Mouse (Mus musculus) neural tube, embryonic 11.5 days (tissue): ENCODE measurements at regions not wholly inside any gene's neighbourhood (a gene's known extent, or its start where the extent isn't known, plus 50 kb on each side); places are given as distances from the start of the nearest gene placed in this dataset.
"Not testable (repeated sequence)": the region's sequence is repeated elsewhere in the genome, so short reads cannot be mapped to it uniquely, and the experiment has no call there.

Experiments
- ATAC-seq: fragments of 200-750 bp; cut with Nextera tagmentation; 2 replicates; pipeline ENCODE4 v1.8.0; 2017; ENCODE audit warnings: moderate number of reproducible peaks, mild to moderate bottlenecking, moderate TSS enrichment, moderate library complexity; ENCODE audit not compliant: insufficient read depth, low FRiP score, low TSS enrichment
- DNase-seq: peaks from one replicate; pipeline ENCODE4 v3.0.0-alpha.2; 2015; ENCODE audit warnings: low spot score
- H3K27ac ChIP-seq: fragments of 300-500 bp; sonication (generic); 2 replicates; pipeline ENCODE4 v1.5.1; 2014; ENCODE audit warnings: low read depth, mild to moderate bottlenecking, low read length
- H3K27me3 ChIP-seq: fragments of 300-500 bp; sonication (generic); 2 replicates; pipeline ENCODE4 v1.6.1; 2014; ENCODE audit warnings: mild to moderate bottlenecking, low read length, mixed read lengths; ENCODE audit not compliant: control insufficient read depth, insufficient read depth
- H3K36me3 ChIP-seq: fragments of 300-500 bp; sonication (generic); 2 replicates; pipeline ENCODE4 v1.6.1; 2014; ENCODE audit warnings: mild to moderate bottlenecking, low read length, moderate library complexity, mixed read lengths; ENCODE audit not compliant: control insufficient read depth, insufficient read depth
- H3K4me1 ChIP-seq: fragments of 300-500 bp; sonication (generic); 2 replicates; pipeline ENCODE4 v1.6.1; 2014; ENCODE audit warnings: low read length, mixed read lengths; ENCODE audit not compliant: control insufficient read depth, insufficient read depth
- H3K4me2 ChIP-seq: fragments of 300-500 bp; sonication (generic); 2 replicates; pipeline ENCODE4 v1.6.1; 2014; ENCODE audit warnings: low read depth, mild to moderate bottlenecking, moderate library complexity
- H3K4me3 ChIP-seq: fragments of 300-500 bp; sonication (generic); 2 replicates; pipeline ENCODE4 v1.5.1; 2014; ENCODE audit warnings: low read depth, low read length
- H3K9ac ChIP-seq: fragments of 300-500 bp; sonication (generic); 2 replicates; pipeline ENCODE4 v1.6.1; 2014; ENCODE audit warnings: mild to moderate bottlenecking, low read length
- H3K9me3 ChIP-seq: fragments of 300-500 bp; sonication (generic); 2 replicates; pipeline ENCODE4 v1.6.1; 2016; ENCODE audit warnings: low read length; ENCODE audit not compliant: control insufficient read depth
- WGBS: fragments of 180-500 bp; shearing (Covaris S2); extraction: QIAGEN DNeasy Blood & Tissue Kit; methylation state at CpG from one replicate; pipeline ENCODE4 v1.1.7; 2014; 5-methylcytosine and 5-hydroxymethylcytosine counted together

DNA sequence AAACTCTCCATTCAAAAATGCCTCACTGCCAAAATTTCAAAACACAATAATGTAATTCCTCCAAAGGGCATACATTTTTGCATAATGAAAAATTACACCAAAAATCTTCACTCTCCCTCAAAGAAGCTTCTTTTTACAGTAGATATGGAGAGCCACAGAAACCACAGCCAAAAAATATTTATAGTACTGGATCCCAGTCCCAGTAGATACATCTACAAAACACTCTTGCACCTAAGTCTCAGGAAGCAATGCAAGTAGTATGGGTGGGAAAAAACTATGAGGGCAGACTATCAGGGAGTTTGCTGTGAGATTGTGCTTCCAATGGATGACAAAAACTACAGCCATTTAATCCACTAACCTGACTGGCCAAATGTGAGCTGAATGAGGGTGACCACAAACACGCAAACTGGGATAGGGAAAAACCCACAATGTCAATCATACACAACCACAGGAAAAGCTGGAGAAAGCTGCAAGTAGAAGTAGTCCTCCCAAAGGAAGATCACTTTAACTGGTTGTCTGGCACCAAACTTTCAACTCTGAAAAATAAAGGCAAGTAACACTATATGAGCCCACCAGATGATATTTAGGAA, 189.2 kb downstream of the 4930474N05Rik start:
- Histone ChIP-seq H3K27me3 (no peaks in the 10 kb centered on the region), H3K9me3 (no peaks in the 10 kb centered on the region), H3K9ac (no peak overlapping the region), H3K4me3 (no peak overlapping the region), H3K36me3 (no peaks in the 10 kb centered on the region), H3K4me2 (no peak overlapping the region), H3K27ac (no peak overlapping the region), H3K4me1 (no peaks in the 10 kb centered on the region)
- ATAC-seq (no peak), DNase-seq (no peak)
- 88% methylated on average over 1 of the region's 1 CpGs for WGBS

DNA sequence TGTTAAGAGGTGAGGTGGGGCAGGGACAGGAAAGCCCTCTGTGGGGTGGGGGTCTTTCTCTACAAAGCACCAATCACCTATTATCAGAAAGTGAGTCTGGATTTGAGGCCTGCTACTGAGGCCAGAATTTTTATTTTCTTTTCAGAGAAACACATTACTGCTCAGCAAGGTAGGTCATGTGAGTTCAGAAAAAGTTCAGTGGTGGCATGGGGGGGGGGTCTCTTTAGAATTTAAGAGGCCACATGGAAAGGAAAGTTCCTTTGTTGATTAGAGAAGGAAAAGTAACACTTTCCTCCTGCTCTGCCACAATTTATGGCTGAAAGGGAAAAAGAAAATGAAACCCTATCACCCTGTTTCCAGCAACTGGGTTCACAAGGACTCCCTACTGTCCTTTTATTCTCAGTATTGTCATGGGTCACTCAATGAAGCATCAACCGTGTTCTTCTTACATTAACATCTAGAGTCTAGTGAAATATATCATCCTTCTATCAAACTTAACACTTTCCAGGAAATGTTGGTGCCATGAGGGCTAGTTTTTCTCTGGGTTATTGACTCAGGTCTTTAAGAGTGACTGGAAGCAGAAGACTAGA, 194.1 kb downstream of the 4930474N05Rik start:
- H3K9me3 ChIP-seq: no peaks in the 10 kb centered on the region
- 33% methylated on average over 1 of the region's 1 CpGs for WGBS
- no peaks in the 10 kb centered on the region for H3K27me3 ChIP-seq
- ATAC-seq (no peak), DNase-seq (no peak)
- no peak overlapping the region for H3K27ac ChIP-seq
- H3K9ac ChIP-seq: no peak overlapping the region
- no peaks in the 10 kb centered on the region for H3K4me1 ChIP-seq
- H3K4me3 ChIP-seq: no peak overlapping the region
- H3K36me3 ChIP-seq: no peaks in the 10 kb centered on the region
- H3K4me2 ChIP-seq: no peak overlapping the region

- Histone ChIP-seq H3K4me2 (no peak overlapping the region), H3K36me3 (no peaks in the 10 kb centered on the region), H3K27ac (no peak overlapping the region), H3K9ac (no peak overlapping the region), H3K4me1 (no peaks in the 10 kb centered on the region), H3K27me3 (no peaks in the 10 kb centered on the region), H3K9me3 (no peaks in the 10 kb centered on the region), H3K4me3 (no peak overlapping the region)
- ATAC-seq: no peak
- 93% methylated on average over 1 of the region's 1 CpGs for WGBS
- no peak for DNase-seq
These were observed 215.6 kb downstream of the 4930474N05Rik start for GRCm38 (mm10) chr14:36310324-36310723.

DNA sequence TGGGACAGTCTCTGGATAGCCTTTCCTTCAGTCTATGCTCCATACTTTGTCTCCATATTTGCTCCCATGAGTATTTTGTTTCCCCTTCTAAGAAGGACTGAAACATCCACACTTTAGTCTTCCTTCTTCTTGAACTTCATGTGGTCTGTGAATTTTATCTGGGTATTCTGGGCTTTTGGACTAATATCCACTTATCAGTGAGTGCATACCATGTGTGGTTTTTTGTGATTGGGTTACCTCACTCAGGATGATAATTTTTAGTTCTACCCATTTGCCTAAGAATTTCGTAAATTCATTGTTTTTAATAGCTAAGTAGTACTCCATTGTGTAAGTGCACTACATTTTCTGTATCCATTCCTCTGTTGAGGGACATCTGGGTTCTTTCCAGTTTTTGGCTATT, 220.0 kb downstream of the 4930474N05Rik start:
- not testable (repeated sequence) for H3K27me3 ChIP-seq, H3K4me2 ChIP-seq, H3K36me3 ChIP-seq, H3K9ac ChIP-seq, ATAC-seq, DNase-seq, H3K9me3 ChIP-seq, H3K27ac ChIP-seq, H3K4me3 ChIP-seq, H3K4me1 ChIP-seq
- 63% methylated on average over 1 of the region's 1 CpGs for WGBS

- Histone ChIP-seq H3K27me3 (no peaks in the 10 kb centered on the region), H3K4me2 (no peak overlapping the region), H3K36me3 (no peaks in the 10 kb centered on the region), H3K9me3 (no peaks in the 10 kb centered on the region), H3K4me3 (no peak overlapping the region), H3K4me1 (no peaks in the 10 kb centered on the region), H3K9ac (no peak overlapping the region), H3K27ac (no peak overlapping the region)
- ATAC-seq: no peak
- WGBS: 82% methylated on average over 4 of the region's 4 CpGs
- no peak for DNase-seq
These were observed 221.8 kb downstream of the 4930474N05Rik start for GRCm38 (mm10) chr14:36316418-36317111.

DNA sequence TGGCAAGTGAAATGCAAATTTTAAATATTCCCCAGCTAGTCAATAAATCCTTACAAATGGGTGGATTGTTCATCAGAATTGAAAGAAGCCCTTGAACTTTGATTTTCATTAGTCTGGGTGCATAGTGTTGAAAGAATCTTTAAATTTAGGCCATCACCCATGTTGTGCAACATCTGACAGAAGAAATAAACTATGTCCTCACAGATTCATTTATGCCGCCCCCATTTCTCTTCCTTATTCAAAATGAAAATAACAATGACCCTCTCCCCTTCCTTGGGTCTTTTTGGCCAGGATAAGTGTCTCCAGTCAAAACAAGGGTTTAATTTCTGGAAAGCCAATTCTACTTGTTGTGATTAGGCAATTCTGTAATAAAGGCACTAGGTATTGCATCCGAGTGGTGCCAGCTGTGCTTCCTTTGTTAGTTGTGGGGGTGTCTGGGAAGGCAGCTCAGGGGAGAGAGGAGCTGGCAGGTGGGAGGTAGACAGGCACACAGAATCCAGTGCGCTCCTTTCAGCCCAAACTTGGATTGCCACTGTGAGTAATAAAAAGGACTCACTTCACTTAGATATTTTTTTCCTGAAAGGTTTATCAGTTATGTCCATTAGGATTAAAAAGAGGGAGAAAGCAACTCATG, 233.7 kb downstream of the 4930474N05Rik start:
- Histone ChIP-seq H3K36me3 (no peaks in the 10 kb centered on the region), H3K9me3 (no peaks in the 10 kb centered on the region), H3K4me2 (no peak overlapping the region), H3K27me3 (no peaks in the 10 kb centered on the region), H3K4me3 (no peak overlapping the region), H3K27ac (no peak overlapping the region), H3K4me1 (no peaks in the 10 kb centered on the region), H3K9ac (no peak overlapping the region)
- WGBS: 59% methylated on average over 3 of the region's 3 CpGs
- DNase-seq (no peak), ATAC-seq (no peak)

DNA sequence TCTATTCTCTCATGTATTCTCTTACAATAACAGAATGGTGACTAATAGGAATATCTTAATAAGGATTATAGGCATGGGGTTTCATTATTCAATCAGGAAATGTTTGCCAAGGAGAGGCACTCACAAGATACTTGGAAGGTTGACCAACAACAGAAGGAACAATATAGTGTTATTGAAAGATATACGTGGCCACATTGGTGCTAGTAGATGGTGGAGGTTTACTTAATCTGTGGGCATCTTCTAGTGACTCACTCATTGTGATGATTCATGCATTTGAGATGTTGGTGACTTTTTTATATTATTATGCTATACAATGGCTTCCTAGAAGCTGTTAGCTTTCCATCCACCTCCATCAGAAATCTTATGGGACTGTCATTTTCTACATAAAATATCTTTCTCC, 246.1 kb downstream of the 4930474N05Rik start:
- no peaks in the 10 kb centered on the region for H3K27me3 ChIP-seq
- H3K4me1 ChIP-seq: no peaks in the 10 kb centered on the region
- H3K9me3 ChIP-seq: no peaks in the 10 kb centered on the region
- DNase-seq (no peak), ATAC-seq (no peak)
- H3K27ac ChIP-seq: no peak overlapping the region
- no peak overlapping the region for H3K4me3 ChIP-seq
- no peaks in the 10 kb centered on the region for H3K36me3 ChIP-seq
- H3K4me2 ChIP-seq: no peak overlapping the region
- H3K9ac ChIP-seq: no peak overlapping the region
- 89% methylated on average over 1 of the region's 1 CpGs for WGBS
